Mouse (Mus musculus) cerebellum, adult (tissue): ENCODE measurements at regions not wholly inside any gene's neighbourhood (a gene's known extent, or its start where the extent isn't known, plus 50 kb on each side); places are given as distances from the start of the nearest gene placed in this dataset.

ENCODE experiments used
- ATAC-seq: cut with Nextera tagmentation; 2 replicates; pipeline ENCODE4 v1.9.2; 2017; ENCODE audit warnings: mild to moderate bottlenecking, moderate library complexity, mixed read lengths; ENCODE audit not compliant: insufficient number of reproducible peaks, low FRiP score, low TSS enrichment

GRCm38 (mm10) chr4:39508866-39509265 is 58.8 kb downstream of the 1700009N14Rik start:
- ATAC-seq, result no peak

GRCm38 (mm10) chr4:39527492-39527891 is 77.4 kb downstream of the 1700009N14Rik start:
- no peak for ATAC-seq

DNA sequence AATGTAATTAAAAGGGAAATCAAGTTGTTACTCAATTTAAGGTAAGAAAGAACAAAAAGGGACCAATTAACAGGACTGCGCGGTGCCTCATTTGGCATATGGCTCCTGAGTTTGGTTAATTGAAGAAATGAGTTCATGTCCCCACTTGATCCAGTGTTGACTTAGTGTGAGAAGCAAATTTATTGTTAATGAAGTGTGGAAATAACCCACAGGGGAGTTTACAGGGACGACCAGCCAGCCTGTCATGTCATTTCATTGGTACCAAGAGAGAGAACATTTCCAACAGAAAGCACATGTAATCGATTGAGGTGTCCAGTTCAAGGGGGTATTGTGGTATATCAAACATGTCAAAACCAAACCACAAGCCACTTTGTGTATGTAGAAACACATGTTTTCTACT is 78.6 kb downstream of the 1700009N14Rik start:
- ATAC-seq, result no peak

- no peak for ATAC-seq
These were observed 106.1 kb downstream of the 1700009N14Rik start for GRCm38 (mm10) chr4:39556101-39556763.

DNA sequence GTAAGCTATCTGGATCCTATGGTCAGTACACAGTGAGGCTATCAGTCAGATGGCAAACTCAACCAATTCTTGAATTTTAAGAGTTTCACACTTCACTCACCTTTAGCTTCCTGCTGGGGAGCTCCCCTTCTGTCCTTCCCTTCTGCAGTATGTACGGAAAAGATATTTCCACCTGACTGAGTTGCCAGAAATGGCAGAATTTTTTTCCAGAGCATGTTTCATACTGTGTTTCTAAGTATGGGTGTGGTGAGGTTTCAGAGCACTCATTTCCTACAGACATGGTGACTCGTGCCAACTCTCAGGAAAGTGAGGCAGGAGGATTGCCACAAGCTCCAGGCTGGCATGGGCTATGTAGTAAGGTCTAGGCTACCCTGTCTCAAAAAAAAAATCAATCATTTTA is 147.3 kb downstream of the 1700009N14Rik start:
- ATAC-seq, result no peak

- no peak for ATAC-seq
These were observed 155.0 kb downstream of the 1700009N14Rik start for GRCm38 (mm10) chr4:39605046-39605445.

GRCm38 (mm10) chr4:39644136-39644535 is 194.0 kb downstream of the 1700009N14Rik start:
- ATAC-seq, result no peak

GRCm38 (mm10) chr4:39644849-39645248 is 194.8 kb downstream of the 1700009N14Rik start:
- no peak for ATAC-seq

GRCm38 (mm10) chr4:39660538-39660937 is 210.4 kb downstream of the 1700009N14Rik start:
- no peak for ATAC-seq

GRCm38 (mm10) chr4:39672609-39673008 is 222.5 kb downstream of the 1700009N14Rik start:
- no peak for ATAC-seq

GRCm38 (mm10) chr4:39695236-39695635 is 245.1 kb downstream of the 1700009N14Rik start:
- no peak for ATAC-seq

- peak; percentile 53; the same call in 1 of the 2 replicates for ATAC-seq
These were observed 247.5 kb downstream of the 1700009N14Rik start for GRCm38 (mm10) chr4:39697565-39697964.

GRCm38 (mm10) chr4:39699347-39699746 is 249.3 kb downstream of the 1700009N14Rik start:
- no peak for ATAC-seq

- no peak for ATAC-seq
These were observed 267.4 kb downstream of the 1700009N14Rik start for GRCm38 (mm10) chr4:39717477-39717876.

- ATAC-seq, result no peak
These were observed 268.6 kb downstream of the 1700009N14Rik start for GRCm38 (mm10) chr4:39718691-39719090.

DNA sequence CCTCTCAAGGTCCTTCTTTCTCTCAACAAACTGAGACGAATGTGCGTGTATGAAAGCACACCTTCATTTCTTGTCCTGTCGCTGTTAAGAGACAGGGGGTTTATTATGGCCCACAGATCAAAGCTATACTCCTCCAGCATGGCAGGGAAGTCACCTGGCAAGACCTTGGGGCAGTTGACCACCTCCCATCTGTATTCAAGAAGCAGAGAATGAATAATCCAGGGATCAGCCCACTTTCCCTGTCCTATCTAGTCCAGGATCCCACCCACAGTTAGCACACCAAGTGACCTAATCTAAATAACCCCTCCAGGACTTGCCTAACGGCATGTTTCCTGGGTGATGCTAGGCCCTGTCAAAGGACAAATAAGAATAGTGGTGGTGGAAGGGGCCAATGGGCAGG is 269.9 kb downstream of the 1700009N14Rik start:
- ATAC-seq, result no peak

DNA sequence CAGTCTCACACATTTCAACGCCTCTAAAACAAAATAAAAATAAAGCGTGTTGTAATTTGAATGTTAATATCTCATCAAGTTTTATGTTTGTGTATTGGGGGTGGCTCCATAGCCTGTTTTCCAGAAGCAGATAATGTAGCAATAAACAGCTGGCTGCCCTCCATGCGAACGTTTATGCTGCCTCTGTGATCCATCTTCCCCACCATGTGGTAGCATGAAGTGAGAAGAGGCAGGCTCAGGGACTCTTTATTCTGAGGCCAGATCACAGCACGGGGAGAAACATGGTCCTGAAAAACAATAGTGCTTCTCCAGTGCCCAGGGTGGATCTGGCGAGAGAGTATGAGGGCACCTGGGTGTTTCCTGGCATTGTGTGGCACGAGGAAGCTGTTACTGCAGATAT is 271.4 kb downstream of the 1700009N14Rik start:
- no peak for ATAC-seq

- ATAC-seq, result no peak
These were observed 315.5 kb downstream of the 1700009N14Rik start for GRCm38 (mm10) chr4:39765586-39765985.

GRCm38 (mm10) chr4:39791096-39791495 is 341.0 kb downstream of the 1700009N14Rik start:
- no peak for ATAC-seq

DNA sequence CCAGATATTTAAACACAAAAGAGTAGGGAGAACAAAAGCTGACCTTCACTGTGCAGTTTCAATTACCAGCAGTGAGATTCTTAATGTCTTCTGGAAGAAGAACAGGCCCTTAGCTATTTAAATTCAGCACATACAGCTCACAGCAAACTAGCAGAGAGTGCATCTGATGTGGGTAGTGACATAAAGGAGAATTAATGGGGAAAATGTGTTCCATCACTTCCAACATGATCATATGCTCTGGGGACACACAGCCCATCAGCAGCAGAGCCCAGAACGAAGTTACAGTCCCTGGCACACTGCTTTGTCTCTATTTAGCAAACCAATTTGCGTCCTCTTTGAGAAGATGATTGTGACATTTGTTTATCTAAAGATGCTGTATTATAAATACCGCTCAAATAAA is 332.9 kb upstream of the Aco1 start:
- ATAC-seq, result no peak

- no peak for ATAC-seq
These were observed 330.1 kb upstream of the Aco1 start for GRCm38 (mm10) chr4:39812766-39813165.

GRCm38 (mm10) chr4:39815620-39816019 is 327.3 kb upstream of the Aco1 start:
- ATAC-seq, result no peak

DNA sequence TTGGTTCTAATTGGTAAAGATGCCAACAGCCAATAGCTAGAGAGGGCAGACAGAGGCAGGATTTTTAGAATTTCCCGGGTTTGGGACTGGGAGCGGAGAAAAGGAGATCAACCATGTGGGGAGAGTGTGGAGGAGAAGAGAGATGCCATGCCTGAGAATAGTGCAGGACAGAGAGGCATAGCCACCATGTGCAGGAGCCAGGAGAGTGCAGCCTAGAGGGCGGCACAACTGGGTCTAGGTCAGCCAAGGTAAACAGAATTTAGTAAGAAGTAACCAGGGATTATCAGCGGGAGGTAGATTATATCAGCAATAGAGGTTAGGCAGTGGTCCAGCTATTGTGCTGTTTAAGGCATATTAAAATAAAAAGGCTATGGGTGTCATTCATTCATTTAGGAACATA is 325.2 kb upstream of the Aco1 start:
- ATAC-seq, result no peak
